ENCODE assay signal across 8 mouse cellular contexts in the genomic region with DNA sequence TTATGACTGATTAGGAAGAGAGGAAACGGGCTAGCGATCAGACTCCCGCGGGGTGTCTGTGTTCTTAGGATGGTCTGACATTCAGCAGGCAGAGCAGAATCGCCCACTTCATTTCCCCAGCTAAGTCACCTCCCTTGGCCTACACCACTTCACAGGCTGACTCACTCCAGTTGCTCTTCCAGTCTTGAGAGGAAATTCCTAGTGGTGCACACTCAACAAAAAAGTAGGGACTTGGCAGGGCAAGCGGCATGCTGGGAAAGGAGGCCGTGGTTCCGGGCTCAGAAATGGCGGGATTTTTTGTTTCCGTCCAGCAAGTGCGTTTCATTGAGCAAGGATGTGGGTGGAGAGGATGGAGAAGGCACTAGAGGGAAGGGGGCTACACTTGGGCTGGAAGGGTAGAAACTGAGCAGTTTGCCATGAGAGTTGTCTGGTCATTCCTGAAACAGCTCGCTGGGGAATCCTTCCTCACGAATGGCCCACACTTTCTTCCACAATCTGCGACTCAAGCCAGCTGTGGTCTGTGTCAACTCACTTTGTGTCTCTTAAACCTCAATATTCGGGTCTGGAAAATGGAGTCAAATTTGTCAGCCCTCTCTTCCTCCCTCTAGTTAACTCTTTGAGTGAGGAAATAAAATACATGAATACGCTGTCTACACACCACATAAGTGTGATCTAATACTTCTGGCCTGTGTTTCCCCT. TPM values are rescaled to one million over a fixed set of nuclear protein-coding genes. Genes with fewer than 3 reads are reported as not detected.
DNase-seq lines count a peak whose midpoint lies in the region; ATAC-seq lines count a peak whose summit lies in the region.

No protein-coding gene starts in this region.

- WGBS in embryonic facial prominence, embryonic 12.5 days: 70% methylated on average over 16 of the region's 16 CpGs
- 38% methylated on average over 16 of the region's 16 CpGs for WGBS in heart, embryonic 15.5 days
- WGBS in midbrain, embryonic 12.5 days: 76% methylated on average over 16 of the region's 16 CpGs

- no peak for DNase-seq in frontal cortex, postnatal 25 days (ENCODE audit: low spot score in 2 of 2)
- DNase-seq in kidney, postnatal 36 days: peak; percentile 44 to 51
- DNase-seq in layer of hippocampus, postnatal 10 days (ENCODE audit: low spot score in 2 of 2): no peak
- DNase-seq in MN1 (ENCODE audit: low spot score): no peak

- ATAC-seq in frontal cortex, adult (ENCODE audit: low TSS enrichment): peak; percentile 42
- ATAC-seq in embryonic facial prominence, embryonic 12.5 days (ENCODE audit: insufficient number of reproducible peaks, insufficient read depth, low FRiP score, low TSS enrichment): no peak
- ATAC-seq in heart, embryonic 15.5 days (replicated peaks; ENCODE audit: insufficient number of reproducible peaks, insufficient read depth, low FRiP score, low read depth): no peak
- ATAC-seq in midbrain, embryonic 12.5 days (ENCODE audit: low FRiP score, low read depth): no peak

- H3K9me3 ChIP-seq in embryonic facial prominence, embryonic 12.5 days: no peaks in the 10 kb centered on the region
- H3K9me3 ChIP-seq in heart, embryonic 15.5 days (replicated peaks): no peaks in the 10 kb centered on the region
- no peaks in the 10 kb centered on the region for H3K9me3 ChIP-seq in midbrain, embryonic 12.5 days

- H3K4me2 ChIP-seq in embryonic facial prominence, embryonic 12.5 days (replicated peaks): peak overlapping the region; percentile 63
- H3K4me2 ChIP-seq in heart, embryonic 15.5 days: peak overlapping the region; percentile 78
- peak overlapping the region; percentile 65 for H3K4me2 ChIP-seq in midbrain, embryonic 12.5 days (replicated peaks)

- H3K9ac ChIP-seq in embryonic facial prominence, embryonic 12.5 days: peak overlapping the region; percentile 99; the same call in 1 of the 2 replicates
- peak overlapping the region; percentile 94 for H3K9ac ChIP-seq in heart, embryonic 15.5 days
- H3K9ac ChIP-seq in midbrain, embryonic 12.5 days (replicated peaks): peak overlapping the region; percentile 98

- peaks cover 28% of the 10 kb centered on the region for H3K36me3 ChIP-seq in embryonic facial prominence, embryonic 12.5 days
- H3K36me3 ChIP-seq in heart, embryonic 15.5 days: peaks cover 12% of the 10 kb centered on the region
- H3K36me3 ChIP-seq in midbrain, embryonic 12.5 days: peaks cover 20% of the 10 kb centered on the region

- H3K4me1 ChIP-seq in embryonic facial prominence, embryonic 12.5 days: peaks cover 38% of the 10 kb centered on the region
- peaks cover 50% of the 10 kb centered on the region for H3K4me1 ChIP-seq in heart, embryonic 15.5 days (replicated peaks)
- H3K4me1 ChIP-seq in midbrain, embryonic 12.5 days: peaks cover 43% of the 10 kb centered on the region

- H3K27ac ChIP-seq in embryonic facial prominence, embryonic 12.5 days: 0 out of 2 replicates have a peak overlapping the region, but pooled peaks have one; percentile 13
- H3K27ac ChIP-seq in heart, embryonic 15.5 days: peak overlapping the region; percentile 95
- peak overlapping the region; percentile 91 for H3K27ac ChIP-seq in midbrain, embryonic 12.5 days (replicated peaks)

- H3K4me3 ChIP-seq in embryonic facial prominence, embryonic 12.5 days: peak overlapping the region; percentile 92
- peak overlapping the region; percentile 88 for H3K4me3 ChIP-seq in heart, embryonic 15.5 days
- peak overlapping the region; percentile 91 for H3K4me3 ChIP-seq in midbrain, embryonic 12.5 days

- no peaks in the 10 kb centered on the region for H3K27me3 ChIP-seq in embryonic facial prominence, embryonic 12.5 days
- H3K27me3 ChIP-seq in heart, embryonic 15.5 days: no peaks in the 10 kb centered on the region
- no peaks in the 10 kb centered on the region for H3K27me3 ChIP-seq in midbrain, embryonic 12.5 days

RNA-seq across cellular contexts. Expression of a gene that starts 1.5 kb away (rescaled TPM):
- 113 and 117 TPM in 2 replicates for polyA plus RNA-seq in embryonic facial prominence, embryonic 12.5 days (2016; fragmentation: Nextera tagmentation; extraction: Ambion mirVana)
- 75.2 and 94.2 TPM in 2 replicates for polyA plus RNA-seq in heart, embryonic 15.5 days (2015; fragmentation: Nextera tagmentation; extraction: Ambion mirVana)
- 105 and 109 TPM in 2 replicates for polyA plus RNA-seq in midbrain, embryonic 12.5 days (2016; fragmentation: Nextera tagmentation; extraction: Ambion mirVana)
- 10 to 100 TPM; 34.2 to 36.9 TPM for total RNA-seq in layer of hippocampus, postnatal 10 days (2021)

RNA-seq across cellular contexts. Expression of a gene that starts 44.1 kb away (rescaled TPM):
- polyA plus RNA-seq in embryonic facial prominence, embryonic 12.5 days (2016; fragmentation: Nextera tagmentation; extraction: Ambion mirVana): 14.8 and 16.1 TPM in 2 replicates
- 32.9 and 33.3 TPM in 2 replicates for polyA plus RNA-seq in heart, embryonic 15.5 days (2015; fragmentation: Nextera tagmentation; extraction: Ambion mirVana)
- polyA plus RNA-seq in midbrain, embryonic 12.5 days (2016; fragmentation: Nextera tagmentation; extraction: Ambion mirVana): 15.8 and 16.7 TPM in 2 replicates
- 10 to 100 TPM; 15.2 to 17.2 TPM for total RNA-seq in layer of hippocampus, postnatal 10 days (2021)

Comparison
In these comparisons a context has a peak if more than half of its experiments do, and no peak if none do; other contexts are left out.
1. DNase-seq: peak in kidney, postnatal 36 days (2 of 2); none in frontal cortex, postnatal 25 days (0 of 2), layer of hippocampus, postnatal 10 days (0 of 2) and MN1 (single experiment).
2. H3K27ac ChIP-seq: peak in every context shown above with its lines; median percentile 95 in heart, embryonic 15.5 days; 91 in midbrain, embryonic 12.5 days; 13 in embryonic facial prominence, embryonic 12.5 days.
3. Peak in every context shown above with its lines, with median percentiles within 50 percentile points of each other: H3K4me2 ChIP-seq, H3K4me3 ChIP-seq and H3K9ac ChIP-seq.